Mouse (Mus musculus) left cerebral cortex, adult 8-10 months (tissue): ENCODE measurements at regions not wholly inside any gene's neighbourhood (a gene's known extent, or its start where the extent isn't known, plus 50 kb on each side); places are given as distances from the start of the nearest gene placed in this dataset.
A peak's percentile ranks its signal among the peaks of the same experiment; 100 is the strongest.

Experiments used
- DNase-seq, 2 experiments: peaks; one replicate each; pipeline ENCODE4 v3.0.0; 2022; ENCODE audit warnings: low spot score in 2 of 2

- DNase-seq = no peak
Measured at GRCm38 (mm10) chr4:99348674-99349073, 53.0 kb downstream of the Gm12689 start.

DNA sequence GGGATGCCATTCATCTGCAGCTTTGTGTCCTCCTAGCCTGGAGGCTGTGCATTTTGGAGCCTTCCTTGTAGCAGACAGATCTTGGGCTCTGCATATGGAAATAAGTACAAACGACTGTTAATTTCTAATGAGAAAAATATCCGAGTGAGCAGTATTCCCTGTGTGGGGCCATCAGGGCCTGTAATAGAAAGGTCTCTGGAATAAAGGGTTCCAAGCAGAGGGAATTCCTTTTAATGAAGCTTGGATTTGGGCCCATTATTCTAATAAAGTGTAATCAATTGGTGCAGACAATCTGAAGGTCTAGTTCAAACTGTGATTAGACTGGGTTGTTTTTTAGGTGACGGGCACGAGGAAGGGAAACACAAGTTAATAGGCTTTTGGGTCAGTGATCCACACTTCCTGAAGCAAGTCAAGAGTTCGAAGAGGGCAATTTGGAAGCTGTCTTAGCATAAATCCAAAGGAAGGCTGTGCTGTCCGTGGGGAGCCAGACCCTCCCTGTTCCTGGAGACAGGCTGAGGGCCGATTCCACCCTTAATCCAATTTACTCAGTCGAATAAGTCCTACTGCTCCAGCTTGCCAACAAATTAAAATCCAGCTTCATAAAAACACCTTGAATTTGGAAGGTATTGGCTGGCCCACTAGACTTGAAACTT is 57.5 kb downstream of the Gm12689 start:
- DNase-seq = no peak

DNA sequence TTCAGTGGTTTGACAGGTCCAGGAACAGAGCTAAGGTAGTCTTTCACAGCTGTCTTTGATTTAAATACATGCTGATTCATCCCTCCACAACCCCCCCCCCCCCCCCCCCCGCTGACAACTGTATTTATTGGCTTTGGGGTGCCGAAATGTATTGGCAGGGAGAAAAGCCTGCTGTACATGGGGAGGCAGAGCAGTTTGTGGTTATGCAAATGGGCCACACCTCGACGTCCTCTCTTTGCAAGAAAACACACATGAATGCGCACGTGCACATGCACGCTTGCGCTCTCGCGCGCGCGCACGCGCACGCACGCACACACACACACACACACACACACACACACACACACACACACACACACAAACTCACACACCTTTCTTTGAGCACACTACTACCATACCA is 58.5 kb downstream of the Gm12689 start:
- no peak for DNase-seq

DNA sequence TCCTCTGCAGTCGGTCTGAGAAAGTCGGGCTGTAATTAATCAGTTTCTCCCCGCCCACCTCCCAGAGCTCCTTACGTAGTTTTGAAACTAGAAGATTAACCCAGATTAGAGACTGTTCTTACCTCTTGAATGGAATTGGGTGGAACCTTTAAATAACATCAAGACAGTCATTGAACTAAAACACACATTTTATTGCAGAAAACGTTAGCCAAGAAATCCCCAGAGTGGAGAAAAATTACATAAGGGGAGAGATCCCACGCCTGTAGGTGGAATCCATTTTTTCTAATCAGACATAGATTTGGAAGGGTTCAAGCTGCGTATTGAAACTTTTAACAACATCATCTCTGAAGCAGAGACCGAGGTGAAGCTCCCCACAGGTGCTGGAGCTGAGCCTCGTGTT is 59.1 kb downstream of the Gm12689 start:
- no peak for DNase-seq

DNA sequence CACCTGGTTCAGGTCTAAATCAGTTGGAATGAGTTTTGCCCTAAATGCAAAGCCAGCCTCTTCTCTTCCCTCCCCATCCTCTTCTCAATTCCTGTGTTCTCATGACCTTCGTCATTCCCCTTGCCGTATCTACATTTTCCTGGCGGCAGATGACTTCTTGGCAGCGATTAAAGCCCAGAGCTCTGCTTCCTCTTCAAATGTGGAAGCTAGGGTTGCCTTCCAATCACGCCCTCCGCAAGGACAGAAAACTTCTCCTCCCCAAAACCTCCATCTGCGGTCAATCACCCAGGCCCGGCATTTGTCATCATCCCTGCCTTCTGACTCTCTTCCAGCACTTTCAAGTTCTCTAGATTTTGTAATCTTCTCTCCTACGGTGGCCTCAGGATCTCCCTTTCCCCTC is 72.3 kb downstream of the Gm12689 start:
- DNase-seq = no peak

GRCm38 (mm10) chr4:99371162-99371561 is 75.5 kb downstream of the Gm12689 start:
- DNase-seq = no peak

GRCm38 (mm10) chr4:99376171-99376570 is 80.5 kb downstream of the Gm12689 start:
- DNase-seq = no peak

DNA sequence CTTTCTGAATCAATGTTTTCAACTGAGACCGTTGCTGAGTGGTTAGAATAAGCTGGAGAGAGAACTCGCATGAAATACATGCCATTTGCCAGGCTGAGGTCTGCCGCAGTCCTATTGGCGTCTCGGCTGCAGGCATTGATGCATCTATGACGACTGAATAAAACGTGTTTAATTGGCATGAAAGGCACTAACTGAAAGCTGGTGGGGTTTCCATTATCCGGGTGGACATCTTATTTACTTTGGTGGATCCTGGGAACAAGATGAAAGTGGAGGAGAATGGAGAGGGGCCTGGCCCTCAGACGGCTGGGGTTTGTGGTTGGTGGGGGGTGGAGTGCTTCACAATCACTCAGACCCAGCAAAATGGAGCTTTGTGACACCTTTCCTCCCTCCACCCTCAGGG is 81.2 kb downstream of the Gm12689 start:
- no peak for DNase-seq

GRCm38 (mm10) chr4:99379983-99380382 is 84.3 kb downstream of the Gm12689 start:
- no peak for DNase-seq

DNA sequence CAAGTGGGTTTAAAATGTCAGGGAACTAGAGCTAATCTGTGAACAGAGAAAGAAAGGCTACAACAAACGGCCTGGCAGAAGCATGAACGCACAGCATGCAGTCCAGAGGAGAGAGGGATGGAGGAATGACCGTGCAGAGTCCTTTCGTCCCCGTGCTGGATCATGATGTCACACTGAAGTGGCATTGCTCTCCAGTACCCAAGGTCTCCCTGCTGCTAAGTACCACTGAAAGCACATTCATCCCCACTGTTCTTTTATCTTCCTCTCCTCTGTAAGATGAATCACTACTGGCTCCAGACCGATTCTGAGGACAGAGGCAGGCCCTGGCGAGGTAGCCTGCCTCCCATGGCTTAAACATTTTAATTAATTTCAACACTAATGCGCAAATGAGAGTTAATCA is 89.7 kb downstream of the Gm12689 start:
- DNase-seq = no peak

GRCm38 (mm10) chr4:99389428-99389827 is 93.7 kb downstream of the Gm12689 start:
- DNase-seq = no peak

GRCm38 (mm10) chr4:99392986-99393385 is 97.3 kb downstream of the Gm12689 start:
- no peak for DNase-seq

DNA sequence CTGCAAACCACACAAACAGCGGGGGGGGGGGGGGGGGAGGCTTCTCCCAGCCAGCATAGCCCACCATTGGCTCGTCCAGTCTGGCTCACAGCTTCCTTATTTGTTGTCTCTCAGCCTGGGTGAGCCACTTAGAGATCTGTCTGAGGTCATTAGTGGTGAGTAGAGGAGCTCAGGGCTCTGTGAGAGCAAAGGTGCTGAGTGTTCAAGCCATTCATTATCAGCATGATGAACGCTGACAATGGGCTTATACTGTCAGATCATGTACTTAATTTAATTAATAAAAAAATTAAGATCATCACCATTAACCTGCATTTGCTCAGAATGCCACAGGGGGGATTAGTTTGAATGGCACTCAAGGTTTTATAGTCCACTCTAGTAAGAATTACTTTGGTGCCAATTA is 98.5 kb downstream of the Gm12689 start:
- DNase-seq = no peak

GRCm38 (mm10) chr4:99407466-99407865 is 111.8 kb downstream of the Gm12689 start:
- no peak for DNase-seq

GRCm38 (mm10) chr4:99423449-99423848 is 127.7 kb downstream of the Gm12689 start:
- no peak for DNase-seq

DNA sequence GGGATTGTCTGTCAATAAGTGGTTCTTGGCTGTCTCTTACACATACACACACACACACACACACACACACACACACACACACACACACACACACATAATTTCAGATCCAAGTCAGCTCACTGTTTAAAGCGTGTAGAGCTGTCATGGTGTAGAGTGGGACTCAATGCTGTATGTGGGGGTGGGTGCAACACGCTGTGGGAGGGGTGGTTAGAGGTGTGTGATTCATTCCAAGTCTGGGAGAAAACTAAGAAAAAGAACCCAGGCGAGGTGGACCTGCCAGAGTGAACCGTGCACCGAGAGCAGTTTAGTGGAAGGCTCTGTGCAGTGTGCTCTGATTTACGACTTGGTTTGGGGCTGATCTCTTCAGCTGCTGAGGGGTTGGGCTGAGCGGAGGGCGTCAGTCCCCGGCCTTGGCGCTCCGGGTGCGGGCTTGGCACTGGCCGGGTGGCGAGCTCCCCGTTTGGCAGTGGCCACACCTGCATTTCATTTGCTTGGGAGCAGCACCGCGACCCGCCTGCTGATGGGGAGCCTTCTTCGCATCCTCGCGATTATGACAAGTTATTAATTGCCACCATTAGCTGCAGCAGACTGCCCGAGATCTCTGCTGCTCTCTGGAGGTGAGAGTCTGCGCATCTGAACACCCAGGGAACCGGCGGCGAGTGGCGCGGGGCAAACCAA is 149.5 kb downstream of the Gm12689 start:
- peak in 1 of 2 experiments; percentile 8 for DNase-seq

DNA sequence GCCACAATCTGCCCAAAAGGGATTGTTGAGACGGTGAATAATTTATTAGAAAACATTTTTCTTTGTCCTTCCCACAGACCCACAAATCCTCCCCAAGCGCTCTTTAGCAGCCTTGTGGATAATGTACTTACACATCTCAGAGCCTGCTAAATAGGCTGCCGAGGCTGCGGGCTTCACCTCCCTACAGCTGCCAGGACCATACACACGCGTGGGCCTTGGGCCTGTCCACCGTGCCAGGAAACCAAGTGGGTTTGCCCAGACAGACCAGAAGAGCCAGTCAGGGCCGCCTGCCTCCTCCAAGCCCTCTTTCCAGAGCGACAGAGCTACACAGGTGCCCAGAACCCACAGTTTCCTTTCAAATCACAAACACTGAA is 150.0 kb downstream of the Gm12689 start:
- DNase-seq = no peak

DNA sequence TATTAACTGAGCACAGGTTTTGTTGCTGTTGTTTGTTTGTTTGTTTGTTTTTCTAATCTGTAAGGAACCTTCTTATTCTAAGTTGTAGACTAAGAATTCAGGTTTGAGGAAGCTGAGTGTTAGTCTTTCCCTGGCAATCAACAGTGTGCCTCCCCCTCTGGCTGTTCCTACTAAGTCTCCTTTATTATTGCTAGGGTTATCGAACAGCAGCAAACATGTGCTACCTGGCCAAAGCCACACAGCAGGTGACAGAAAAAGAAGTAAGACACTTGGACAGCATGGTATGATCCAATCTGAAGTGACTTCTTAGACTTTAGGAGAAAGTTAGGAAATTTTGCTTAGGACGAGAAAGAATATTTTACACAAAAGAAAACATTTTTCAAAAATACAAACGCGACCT is 163.3 kb downstream of the Gm12689 start:
- DNase-seq = no peak

- DNase-seq = peak in 1 of 2 experiments; percentile 55
Measured at GRCm38 (mm10) chr4:99459436-99459835, 163.7 kb downstream of the Gm12689 start.

DNA sequence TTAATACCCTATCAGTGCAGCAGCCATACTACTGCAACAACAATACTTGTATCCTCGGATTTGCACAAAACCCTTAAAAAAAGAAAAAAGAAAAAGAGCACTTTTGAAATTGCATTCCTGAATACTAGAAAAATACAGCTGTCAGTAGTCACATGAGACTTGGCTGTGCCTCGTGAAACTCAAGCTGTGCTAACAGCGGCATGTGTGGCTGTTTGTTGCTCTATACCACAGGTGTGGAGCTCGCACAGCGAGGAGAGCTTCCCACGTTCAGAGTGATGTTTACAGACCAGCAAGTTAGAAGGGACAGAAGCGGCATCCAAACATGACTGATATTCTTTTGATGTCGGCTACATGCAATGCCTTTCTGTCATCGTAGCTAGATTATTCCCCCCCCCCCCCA is 169.8 kb downstream of the Gm12689 start:
- no peak for DNase-seq

DNA sequence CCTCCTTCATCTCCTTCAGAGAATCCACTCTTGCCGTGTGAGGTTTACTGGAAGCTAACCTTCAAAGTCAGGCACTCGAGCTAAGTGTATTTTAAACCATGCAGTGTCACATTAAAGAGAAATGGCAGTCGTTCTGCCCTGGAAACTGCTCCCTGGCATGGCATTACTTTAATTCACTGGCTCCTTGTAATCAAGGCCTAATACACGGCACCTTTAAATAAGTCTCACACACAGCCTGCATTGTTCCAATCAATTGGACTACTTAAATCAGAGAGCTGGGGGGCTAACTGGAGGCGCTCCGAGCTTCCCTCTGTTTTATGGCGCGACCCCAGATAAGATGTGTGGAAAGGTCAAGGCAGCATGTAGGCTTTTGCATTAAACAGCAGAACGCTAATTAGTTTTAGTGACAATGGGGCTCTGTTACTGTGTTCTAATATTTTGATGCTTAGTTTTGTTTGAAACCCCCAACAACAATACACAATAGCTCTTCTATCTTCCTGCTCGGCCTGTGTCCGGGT is 180.1 kb downstream of the Gm12689 start:
- no peak for DNase-seq

DNA sequence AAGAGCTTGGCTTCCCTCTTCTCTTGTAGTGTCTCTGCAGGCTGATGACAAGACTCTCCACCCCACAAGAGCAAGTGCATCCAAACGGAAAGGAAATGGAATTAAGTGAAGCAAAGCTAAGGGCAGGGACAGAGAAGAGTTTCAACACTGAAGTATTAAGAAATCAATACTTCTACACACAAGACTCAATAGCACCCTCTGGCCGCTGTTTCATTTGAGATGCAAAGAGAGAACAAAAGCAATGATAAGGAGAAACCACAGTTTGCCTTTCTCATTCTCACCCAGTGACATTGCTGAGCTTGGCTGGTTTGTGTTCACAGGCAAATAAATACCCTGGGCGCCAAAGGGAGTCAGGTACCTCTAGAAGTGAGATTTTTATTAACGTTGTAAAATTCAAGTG is 171.8 kb upstream of the Foxd3 start:
- no peak for DNase-seq
